Mouse (Mus musculus) embryonic fibroblast, embryonic 13.5 days (primary cell): ENCODE results near the gene Marf1.

Source experiments
- CTCF ChIP-seq: IDR thresholded peaks from 2 replicates; pipeline ENCODE4 v1.5.1; 2011; ENCODE audit warnings: mild to moderate bottlenecking, control low read depth, low read length, moderate library complexity, borderline replicate concordance; ENCODE audit not compliant: insufficient read depth
- POLR2A ChIP-seq: IDR thresholded peaks from 2 replicates; pipeline ENCODE4 v1.6.1; 2011; ENCODE audit warnings: low read depth, mild to moderate bottlenecking, control low read depth, low read length, moderate library complexity

DNA sequence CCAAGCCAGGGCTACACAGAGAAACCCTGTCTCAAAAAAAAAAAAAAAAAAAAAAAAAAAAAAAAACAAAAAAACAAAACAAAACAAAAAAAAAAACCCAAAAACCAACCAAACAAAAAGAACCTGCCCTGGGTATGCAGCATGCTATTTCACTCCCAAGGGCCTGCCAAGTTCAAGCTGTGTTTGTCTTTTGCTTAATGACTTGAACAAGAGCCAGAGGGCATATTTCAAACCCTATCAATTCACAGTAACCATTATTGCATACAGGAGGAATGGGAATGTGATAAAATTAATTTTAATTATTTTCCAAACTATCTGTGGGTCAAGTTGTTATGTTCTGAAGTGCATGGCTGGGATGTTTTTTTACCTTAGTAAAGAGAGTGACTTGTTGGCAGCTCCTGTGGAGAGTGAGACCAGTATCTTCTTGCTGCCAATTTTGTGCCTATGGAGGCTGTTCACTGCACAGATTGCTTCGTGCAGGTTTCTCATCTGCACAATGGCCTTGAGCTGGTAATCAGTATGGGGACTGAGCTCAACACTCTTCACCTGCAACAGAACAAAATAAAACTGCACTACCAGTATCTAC lies 25.1 kb downstream of the Marf1 start:
- TF ChIP-seq CTCF (no peak), POLR2A (no peak)
